Mouse (Mus musculus): ENCODE measurements around the gene Fbxo7.
A peak's percentile ranks its signal among the peaks of the same experiment; 100 is the strongest.

Gene Fbxo7

GRCm38 (mm10) chr10:86044066-86044465 is 22.3 kb downstream of the Fbxo7 start:
- DNase-seq = no peak

- DNase-seq = no peak
Observed at GRCm38 (mm10) chr10:86046371-86046770, 24.6 kb downstream of the Fbxo7 start.

- DNase-seq = no peak
Observed at GRCm38 (mm10) chr10:86047786-86048185, 26.0 kb downstream of the Fbxo7 start.

- DNase-seq = no peak
Observed at GRCm38 (mm10) chr10:86050522-86050921, 28.8 kb downstream of the Fbxo7 start.

GRCm38 (mm10) chr10:86052818-86053522 is 31.2 kb downstream of the Fbxo7 start:
- no peak for DNase-seq

DNA sequence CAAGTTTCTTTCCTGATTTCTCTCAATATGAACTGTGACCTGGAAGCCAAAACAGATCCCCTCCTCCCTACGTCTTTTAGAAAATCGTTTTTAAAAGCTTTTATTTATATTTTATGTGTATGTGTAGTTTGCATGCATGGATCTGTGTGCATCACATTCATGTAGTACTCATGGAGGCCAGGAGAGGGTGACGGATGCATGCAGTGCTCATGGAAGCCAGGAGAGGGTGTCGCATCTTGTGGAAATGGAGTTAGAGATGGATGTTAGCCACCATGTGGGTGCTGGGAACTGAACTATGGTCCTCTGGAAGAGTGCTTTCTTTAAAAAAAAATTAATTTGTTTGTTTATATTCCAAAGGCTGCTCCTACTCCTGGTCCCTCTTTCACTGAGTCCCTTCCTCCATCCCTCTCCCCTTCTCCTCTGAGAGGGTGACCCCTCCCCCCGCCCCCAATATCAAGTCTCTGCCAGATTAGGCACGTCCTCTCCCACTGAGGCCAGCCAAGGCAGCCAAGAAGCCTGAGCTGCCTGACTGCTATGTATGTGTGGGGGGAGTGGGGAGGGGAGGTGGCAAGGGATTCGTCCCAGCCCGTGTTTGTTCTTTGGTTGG is 34.6 kb downstream of the Fbxo7 start:
- DNase-seq = no peak

DNA sequence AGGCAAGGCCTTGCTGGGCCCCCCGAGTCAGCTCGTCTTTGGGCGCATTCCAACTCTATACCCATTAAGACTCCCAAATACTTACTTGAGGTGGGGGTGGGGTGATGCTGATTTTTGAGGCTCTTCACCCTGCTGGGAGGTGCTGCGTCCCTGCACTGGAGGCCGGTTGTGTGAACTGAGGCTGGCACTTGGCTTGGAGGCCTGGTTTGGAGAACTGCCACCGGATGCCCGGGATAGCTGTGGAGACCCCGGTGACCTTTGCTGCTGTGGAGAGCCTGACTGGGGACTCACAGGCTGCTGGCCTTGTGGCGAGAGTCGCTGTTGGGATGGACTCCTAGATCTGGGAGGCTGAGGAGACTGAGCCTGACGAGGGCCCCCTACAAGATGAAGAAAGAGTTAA is 35.5 kb downstream of the Fbxo7 start:
- no peak for DNase-seq

GRCm38 (mm10) chr10:86057712-86058111 is 35.9 kb downstream of the Fbxo7 start:
- no peak for DNase-seq

DNA sequence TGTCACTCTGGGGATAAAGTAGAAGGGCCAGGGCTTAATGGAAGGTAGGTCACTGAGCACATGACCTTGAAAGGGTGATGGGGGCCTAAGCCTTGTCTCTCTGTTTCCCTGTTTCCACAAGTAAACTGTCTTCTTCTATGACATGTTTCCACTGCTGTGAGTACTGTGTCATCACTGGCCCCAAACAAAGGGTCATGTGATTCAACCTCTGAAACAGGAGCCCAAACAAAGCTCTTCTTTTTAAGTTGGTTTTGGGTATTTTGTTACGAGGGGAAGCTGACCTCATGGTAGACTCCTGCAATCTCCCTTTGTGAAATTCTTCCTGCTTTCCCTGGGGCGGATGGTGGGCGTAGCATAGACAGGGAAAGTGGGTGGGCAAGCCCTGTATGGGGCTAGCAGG is 38.5 kb downstream of the Fbxo7 start:
- DNase-seq = no peak

DNA sequence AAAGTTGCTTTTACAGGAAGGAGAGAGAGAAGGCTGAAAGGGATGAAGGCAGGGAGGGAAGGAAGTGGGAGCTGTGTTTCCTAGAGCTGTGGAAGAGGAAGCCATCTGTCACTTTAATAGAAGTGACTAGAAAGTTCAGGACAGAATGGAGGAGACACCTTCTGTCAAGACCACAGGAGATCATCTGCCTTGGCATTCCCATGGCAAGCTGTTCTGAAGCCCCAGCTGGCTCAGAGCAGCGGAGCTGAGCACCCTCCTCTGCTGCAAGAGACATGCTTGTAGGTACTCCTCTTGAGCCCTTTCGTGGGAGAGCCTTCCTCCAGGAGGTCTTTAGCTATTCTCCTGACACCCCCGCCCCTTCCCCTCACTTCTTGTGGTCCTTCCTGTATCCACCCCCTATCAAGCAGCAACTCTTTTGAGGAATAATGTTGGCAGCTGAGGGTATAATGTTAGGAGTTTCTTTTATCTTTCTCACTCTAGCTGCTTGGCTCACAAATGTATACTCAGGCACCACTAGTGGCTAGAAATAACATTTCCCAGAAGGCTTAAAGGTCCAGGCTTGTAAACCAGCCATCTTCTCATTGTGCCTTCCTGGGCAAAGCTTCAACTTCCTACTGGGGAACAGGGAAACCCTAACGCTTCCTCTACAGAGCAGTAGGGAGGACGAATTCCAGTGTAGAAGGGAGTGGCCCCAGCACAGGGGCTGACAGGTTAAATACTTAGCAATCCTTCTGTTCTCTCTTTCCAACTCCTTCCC is 40.7 kb downstream of the Fbxo7 start:
- DNase-seq = peak; percentile 59

GRCm38 (mm10) chr10:86063018-86063384 is 41.2 kb downstream of the Fbxo7 start:
- DNase-seq = no peak

DNA sequence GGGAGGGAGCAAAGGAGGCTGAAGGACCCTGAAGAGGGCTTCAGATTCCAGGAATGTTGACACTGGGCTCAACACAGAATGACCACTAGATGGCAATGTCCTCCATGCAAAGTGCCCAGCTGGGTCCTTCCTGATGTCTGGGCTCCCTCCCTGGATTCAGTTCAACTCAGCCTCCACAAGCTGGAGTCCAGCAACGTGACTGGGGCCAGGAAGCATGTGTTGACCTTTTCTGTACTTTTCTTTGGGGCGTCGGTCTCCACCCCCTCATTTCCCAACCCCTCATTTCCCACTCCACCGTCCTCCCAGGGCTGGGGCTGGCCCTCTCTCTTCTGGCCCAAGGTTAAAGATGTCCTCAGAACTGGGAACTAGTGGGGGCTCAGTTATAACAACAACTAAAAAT is 43.2 kb downstream of the Fbxo7 start:
- peak; percentile 75 for DNase-seq

DNA sequence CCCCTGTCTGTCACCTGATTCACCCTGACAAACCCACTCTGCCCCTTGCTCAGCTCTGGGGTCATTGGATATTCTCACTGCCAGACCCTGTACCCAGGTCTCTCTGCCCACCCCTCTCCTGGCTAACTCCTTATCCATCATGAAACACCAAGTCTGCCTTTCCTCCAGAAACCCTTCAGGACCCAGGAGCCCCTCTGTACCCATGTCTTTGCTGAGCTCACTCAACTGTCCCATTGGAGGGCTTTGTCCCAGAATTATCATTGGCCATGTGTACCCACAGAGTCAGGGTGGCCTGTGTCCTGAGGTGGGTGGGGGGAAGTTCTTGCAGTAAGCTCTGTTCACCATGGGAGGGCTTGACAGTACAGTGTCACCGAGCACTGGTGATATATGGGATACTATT is 43.9 kb downstream of the Fbxo7 start:
- no peak for DNase-seq

DNA sequence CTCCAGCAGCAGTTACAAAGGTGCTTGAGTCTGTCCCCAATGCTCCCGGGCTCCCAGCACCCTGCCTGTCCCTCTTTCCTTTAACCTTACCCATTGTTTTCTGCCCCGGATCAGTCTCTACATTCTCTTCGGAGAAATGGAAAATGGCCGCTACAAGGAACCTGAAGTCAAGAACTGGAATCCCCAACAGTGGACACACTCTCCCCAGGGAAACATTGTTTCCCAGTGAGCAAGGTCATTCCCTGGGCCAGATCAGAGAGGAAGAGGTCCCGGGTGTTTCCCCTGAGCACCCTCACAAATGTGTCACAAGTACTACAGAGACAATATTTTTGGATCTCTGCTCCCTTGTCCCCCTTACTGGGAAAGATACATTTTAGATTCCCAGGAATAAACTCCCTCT is 44.9 kb downstream of the Fbxo7 start:
- no peak for DNase-seq

DNA sequence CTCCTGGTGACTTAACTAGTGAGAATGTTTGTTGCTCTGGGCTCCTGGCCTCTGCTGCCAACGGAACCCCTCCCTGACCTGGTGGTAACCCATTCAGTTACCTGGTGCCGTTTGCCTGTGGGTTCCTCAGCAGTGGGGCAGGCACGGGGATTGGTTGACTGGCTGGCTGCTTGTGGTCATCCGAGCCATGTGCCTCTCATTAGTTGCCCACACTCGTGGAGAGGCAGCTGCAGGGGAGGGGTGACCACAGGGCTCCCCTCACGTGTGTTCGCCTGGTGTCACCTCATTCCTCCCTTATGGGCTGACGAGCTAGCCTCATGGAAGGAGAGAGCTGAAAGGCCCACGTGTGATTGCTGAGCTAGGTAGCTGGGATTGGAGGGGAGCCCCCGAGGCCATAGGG is 46.1 kb downstream of the Fbxo7 start:
- DNase-seq = no peak

DNA sequence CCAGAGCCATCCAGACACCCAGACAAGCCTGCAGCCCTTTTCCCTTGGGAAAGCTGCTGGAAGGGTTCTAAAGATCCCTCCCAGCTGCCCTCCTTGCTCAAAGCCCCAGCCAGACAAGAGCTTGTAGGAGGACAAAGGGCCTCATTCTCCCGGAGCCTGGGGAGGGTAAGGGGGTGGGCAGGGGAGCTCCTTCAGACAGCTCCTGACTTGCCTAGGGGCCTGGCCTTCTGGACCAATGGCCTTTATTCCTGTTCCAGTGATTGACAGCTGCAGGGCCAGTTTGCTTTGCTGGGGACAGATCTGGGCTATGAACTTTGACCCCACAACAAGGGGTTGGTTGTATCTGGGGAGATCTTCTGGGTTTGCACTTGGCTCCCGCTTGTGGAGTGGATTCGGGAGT is 47.6 kb downstream of the Fbxo7 start:
- DNase-seq = no peak

DNA sequence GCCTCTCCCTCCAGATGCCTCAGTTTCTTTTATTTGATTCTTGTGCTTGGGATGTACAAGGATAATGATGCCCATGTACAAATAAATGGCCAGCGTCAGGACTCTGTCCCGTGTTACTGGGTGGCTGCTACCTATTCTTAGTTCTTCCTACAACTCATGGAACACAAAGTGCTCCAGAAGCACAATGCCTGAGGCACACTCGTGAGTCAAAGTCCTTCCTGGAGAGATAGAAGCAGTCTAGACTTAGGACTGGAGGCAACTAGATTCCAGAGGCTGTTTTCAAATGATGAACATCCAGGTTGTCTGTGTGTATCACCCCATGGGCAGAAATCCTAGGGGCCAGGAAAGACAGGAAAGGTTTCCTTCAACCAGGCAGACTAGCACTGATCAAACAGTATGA is 49.0 kb downstream of the Fbxo7 start:
- no peak for DNase-seq

GRCm38 (mm10) chr10:86074134-86074533 is 52.4 kb downstream of the Fbxo7 start:
- no peak for DNase-seq

DNA sequence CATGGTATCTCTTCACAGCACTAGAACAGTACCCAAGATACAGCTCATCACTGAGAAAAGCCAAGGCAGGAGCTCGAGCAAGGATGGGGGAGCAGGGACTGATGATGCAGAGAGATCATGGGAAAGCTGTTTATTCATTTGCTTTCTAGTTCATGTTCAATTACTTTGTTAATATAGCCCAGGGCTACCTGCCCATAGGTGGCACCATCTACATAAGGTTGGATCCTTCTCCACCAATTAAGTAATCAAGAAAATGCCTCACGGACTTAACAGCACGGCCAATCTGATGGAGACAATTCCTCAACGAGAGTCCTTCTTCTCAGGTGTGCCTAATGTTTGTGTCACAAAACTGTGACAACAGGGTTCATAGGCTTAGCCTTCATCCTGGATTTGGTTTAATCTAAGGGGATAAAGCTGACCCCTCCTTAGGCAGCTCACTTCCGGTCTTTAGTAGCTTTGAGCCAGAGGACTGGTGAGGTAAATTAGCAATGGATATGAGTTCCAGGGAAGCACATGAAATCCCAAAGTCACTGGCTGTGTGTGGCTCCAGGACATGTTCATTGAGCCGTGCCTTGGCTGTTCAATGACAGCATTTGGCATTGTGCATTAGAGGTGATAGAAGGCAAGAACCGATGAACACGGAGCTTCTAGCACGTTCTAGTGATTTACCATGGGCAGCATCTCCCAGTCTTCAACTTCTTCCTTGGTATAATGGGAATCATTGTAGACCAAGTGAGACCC is 53.4 kb downstream of the Fbxo7 start:
- DNase-seq = no peak

GRCm38 (mm10) chr10:86077272-86077671 is 55.5 kb downstream of the Fbxo7 start:
- DNase-seq = no peak

DNA sequence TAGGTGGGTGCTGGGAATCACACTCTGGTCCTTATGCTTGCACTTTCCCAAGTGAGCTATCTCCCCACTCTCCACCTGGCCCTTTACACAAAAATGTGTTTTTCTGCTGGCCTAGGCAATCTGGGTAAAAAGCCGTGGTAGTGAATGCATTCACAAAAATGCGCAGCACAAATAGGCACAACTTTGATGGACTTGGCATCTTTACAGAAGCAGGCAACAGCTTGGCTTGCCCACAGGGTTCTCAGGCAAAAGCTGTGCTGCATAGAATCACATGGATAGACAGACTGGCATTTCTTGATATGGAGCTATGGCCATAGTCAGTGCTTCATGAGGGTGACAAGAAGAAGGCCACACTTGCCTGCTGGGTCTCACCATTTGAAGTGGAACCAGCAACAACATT is 57.0 kb downstream of the Fbxo7 start:
- DNase-seq = no peak

DNA sequence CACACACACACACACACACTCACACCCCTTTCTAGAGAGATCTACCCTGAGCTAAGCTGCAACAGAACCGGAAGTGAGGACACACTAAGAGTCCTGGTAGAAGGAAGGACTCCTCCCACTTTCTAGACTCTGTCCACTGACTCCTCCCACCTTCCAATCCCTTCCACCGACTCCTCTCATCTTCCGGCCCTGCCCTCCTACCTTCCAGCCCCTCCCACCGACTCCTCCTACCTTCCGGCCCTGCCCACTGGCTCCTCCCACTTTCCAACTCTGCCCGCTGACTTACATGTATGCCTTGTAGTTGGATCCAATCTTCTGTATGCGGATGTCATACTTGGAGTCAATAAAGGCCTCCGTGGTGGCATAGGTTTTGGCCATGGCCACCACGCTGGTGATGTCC is 58.1 kb downstream of the Fbxo7 start:
- DNase-seq = no peak

- no peak for DNase-seq
Observed at GRCm38 (mm10) chr10:86091919-86092318, 70.1 kb downstream of the Fbxo7 start.

Data from cerebellum, adult 9-11 months (tissue).